Mouse (Mus musculus): ENCODE results near the gene Cadps. TPM values are rescaled to one million over a fixed set of nuclear protein-coding genes. Genes with fewer than 3 reads are reported as not detected.

The Cadps gene
- polyA plus RNA-seq, 2 experiments: 0.01 TPM; not detected in 1

- no peaks in the 10 kb centered on the region for H3K9me3 ChIP-seq (ENCODE audit: control insufficient read depth, low read length)
- H3K4me1 ChIP-seq (replicated peaks; ENCODE audit: control insufficient read depth in 2 of 2, insufficient read depth in 2 of 2, low read length in 1 of 2): no peaks in the 10 kb centered on the region
- no peak for DNase-seq (ENCODE audit: low read depth in 3 of 3, low spot score in 3 of 3)
- H3K4me3 ChIP-seq (ENCODE audit: insufficient read depth in 1 of 2, low read depth in 2 of 2, low read length in 2 of 2): no peak overlapping the region
- no peak overlapping the region for H3K4me2 ChIP-seq (ENCODE audit: low read depth)
- WGBS (ENCODE audit: insufficient replicate concordance): 1% methylated on average over 40 of the region's 40 CpGs
- H3K27me3 ChIP-seq (ENCODE audit: control insufficient read depth, insufficient read depth, low read length): peaks cover 95% of the 10 kb centered on the region
- no peak overlapping the region for H3K9ac ChIP-seq (replicated peaks)
- TF ChIP-seq EP300 (IDR thresholded peaks at IDR 0.05; ENCODE audit: low read depth) (no peak), CTCF (IDR thresholded peaks at IDR 0.05; ENCODE audit: low read depth) (no peak)
- no peak for ATAC-seq (ENCODE audit: insufficient read depth)
- H3K36me3 ChIP-seq (replicated peaks; ENCODE audit: control insufficient read depth, insufficient read depth, low read depth): no peaks in the 10 kb centered on the region
- no peak overlapping the region for H3K27ac ChIP-seq
Measured at GRCm38 (mm10) chr14:12345241-12345921, 477.5 kb downstream of the Cadps start.

DNA sequence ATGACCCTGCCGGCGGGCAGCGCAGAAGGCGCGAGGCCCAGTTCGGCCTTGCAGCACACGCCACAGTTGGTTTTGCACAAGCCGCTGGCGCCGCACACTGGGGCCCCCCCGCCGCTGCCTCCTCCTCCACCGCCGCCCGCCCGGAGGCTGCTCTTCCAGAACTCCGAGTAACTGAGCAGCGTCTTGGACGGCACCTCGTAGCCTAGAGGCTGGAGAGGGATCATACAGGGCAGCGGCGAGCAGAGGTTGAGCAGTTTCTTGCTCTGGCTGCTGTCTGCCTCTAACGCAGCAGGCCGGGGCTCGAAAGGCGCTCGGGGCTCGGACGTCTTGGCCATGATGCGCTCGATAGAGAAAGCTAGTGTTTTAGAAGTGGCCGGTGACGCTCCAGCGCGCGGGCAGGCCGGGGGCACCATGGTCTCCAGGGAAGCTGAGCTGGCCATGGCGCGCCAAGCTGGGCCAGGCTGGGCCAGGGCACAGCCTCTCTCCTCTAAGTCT, 478.1 kb downstream of the Cadps start:
- no peak for ATAC-seq (ENCODE audit: insufficient read depth)
- no peak overlapping the region for H3K27ac ChIP-seq
- H3K4me1 ChIP-seq (replicated peaks; ENCODE audit: control insufficient read depth in 2 of 2, insufficient read depth in 2 of 2, low read length in 1 of 2): no peaks in the 10 kb centered on the region
- no peak overlapping the region for H3K4me2 ChIP-seq (ENCODE audit: low read depth)
- peaks cover 97% of the 10 kb centered on the region for H3K27me3 ChIP-seq (ENCODE audit: control insufficient read depth, insufficient read depth, low read length)
- 2% methylated on average over 39 of the region's 39 CpGs for WGBS (ENCODE audit: insufficient replicate concordance)
- H3K9me3 ChIP-seq (ENCODE audit: control insufficient read depth, low read length): no peaks in the 10 kb centered on the region
- H3K4me3 ChIP-seq (ENCODE audit: insufficient read depth in 1 of 2, low read depth in 2 of 2, low read length in 2 of 2): no peak overlapping the region
- H3K36me3 ChIP-seq (replicated peaks; ENCODE audit: control insufficient read depth, insufficient read depth, low read depth): no peaks in the 10 kb centered on the region
- TF ChIP-seq EP300 (IDR thresholded peaks at IDR 0.05; ENCODE audit: low read depth) (no peak), CTCF (IDR thresholded peaks at IDR 0.05; ENCODE audit: low read depth) (no peak)
- DNase-seq (ENCODE audit: low read depth in 3 of 3, low spot score in 3 of 3): no peak
- no peak overlapping the region for H3K9ac ChIP-seq (replicated peaks)

DNA sequence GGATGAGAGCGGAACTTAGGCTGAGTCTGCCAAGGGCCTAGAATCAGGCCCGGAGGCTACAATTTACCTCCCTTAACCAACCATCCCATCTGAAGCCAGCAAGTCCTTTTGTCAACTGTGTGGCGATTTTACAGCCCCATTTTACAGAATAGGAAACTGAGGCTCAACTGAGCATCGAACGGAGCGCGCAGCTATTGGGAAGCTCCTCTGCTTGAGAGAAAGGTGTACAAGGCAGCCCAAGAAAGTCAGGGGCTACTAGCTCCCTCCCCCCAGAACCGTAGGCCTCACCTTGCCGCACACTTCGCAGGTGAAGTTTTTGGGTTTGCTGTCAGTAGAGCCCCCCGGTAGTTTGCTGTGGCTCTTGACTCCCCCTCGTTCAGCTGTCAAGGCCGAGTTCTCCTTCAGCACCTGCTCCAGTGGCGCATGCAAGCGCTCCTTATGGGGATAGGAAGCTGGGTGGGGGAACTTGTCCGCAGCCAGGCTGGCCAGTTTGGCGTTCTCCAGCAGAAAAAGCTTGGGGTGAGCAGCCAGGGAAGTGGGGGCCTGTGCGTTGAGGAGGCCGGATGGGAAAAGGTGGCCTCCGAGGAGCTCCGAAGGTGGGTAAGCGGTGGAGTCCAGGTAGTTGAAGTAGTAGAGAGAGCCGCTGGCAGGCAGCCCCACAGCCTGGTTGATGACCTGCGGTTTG, 478.7 kb downstream of the Cadps start:
- H3K27me3 ChIP-seq (ENCODE audit: control insufficient read depth, insufficient read depth, low read length): peaks cover 96% of the 10 kb centered on the region
- H3K4me3 ChIP-seq (ENCODE audit: insufficient read depth in 1 of 2, low read depth in 2 of 2, low read length in 2 of 2): no peak overlapping the region
- no peaks in the 10 kb centered on the region for H3K36me3 ChIP-seq (replicated peaks; ENCODE audit: control insufficient read depth, insufficient read depth, low read depth)
- TF ChIP-seq CTCF (IDR thresholded peaks at IDR 0.05; ENCODE audit: low read depth) (no peak), EP300 (IDR thresholded peaks at IDR 0.05; ENCODE audit: low read depth) (no peak)
- H3K4me1 ChIP-seq (replicated peaks; ENCODE audit: control insufficient read depth in 2 of 2, insufficient read depth in 2 of 2, low read length in 1 of 2): no peaks in the 10 kb centered on the region
- H3K27ac ChIP-seq: no peak overlapping the region
- no peak for ATAC-seq (ENCODE audit: insufficient read depth)
- no peak overlapping the region for H3K4me2 ChIP-seq (ENCODE audit: low read depth)
- no peak overlapping the region for H3K9ac ChIP-seq (replicated peaks)
- no peaks in the 10 kb centered on the region for H3K9me3 ChIP-seq (ENCODE audit: control insufficient read depth, low read length)
- DNase-seq (ENCODE audit: low read depth in 3 of 3, low spot score in 3 of 3): no peak
- 3% methylated on average over 24 of the region's 24 CpGs for WGBS (ENCODE audit: insufficient replicate concordance)

- no peak overlapping the region for H3K9ac ChIP-seq (replicated peaks)
- TF ChIP-seq CTCF (IDR thresholded peaks at IDR 0.05; ENCODE audit: low read depth) (no peak), EP300 (IDR thresholded peaks at IDR 0.05; ENCODE audit: low read depth) (no peak)
- no peaks in the 10 kb centered on the region for H3K9me3 ChIP-seq (ENCODE audit: control insufficient read depth, low read length)
- no peak for DNase-seq (ENCODE audit: low read depth in 3 of 3, low spot score in 3 of 3)
- peaks cover 96% of the 10 kb centered on the region for H3K27me3 ChIP-seq (ENCODE audit: control insufficient read depth, insufficient read depth, low read length)
- 3% methylated on average over 20 of the region's 20 CpGs for WGBS (ENCODE audit: insufficient replicate concordance)
- no peak for ATAC-seq (ENCODE audit: insufficient read depth)
- no peaks in the 10 kb centered on the region for H3K4me1 ChIP-seq (replicated peaks; ENCODE audit: control insufficient read depth in 2 of 2, insufficient read depth in 2 of 2, low read length in 1 of 2)
- H3K4me2 ChIP-seq (ENCODE audit: low read depth): no peak overlapping the region
- no peaks in the 10 kb centered on the region for H3K36me3 ChIP-seq (replicated peaks; ENCODE audit: control insufficient read depth, insufficient read depth, low read depth)
- H3K4me3 ChIP-seq (ENCODE audit: insufficient read depth in 1 of 2, low read depth in 2 of 2, low read length in 2 of 2): no peak overlapping the region
- no peak overlapping the region for H3K27ac ChIP-seq
Measured at GRCm38 (mm10) chr14:12343451-12343941, 479.4 kb downstream of the Cadps start.

DNA sequence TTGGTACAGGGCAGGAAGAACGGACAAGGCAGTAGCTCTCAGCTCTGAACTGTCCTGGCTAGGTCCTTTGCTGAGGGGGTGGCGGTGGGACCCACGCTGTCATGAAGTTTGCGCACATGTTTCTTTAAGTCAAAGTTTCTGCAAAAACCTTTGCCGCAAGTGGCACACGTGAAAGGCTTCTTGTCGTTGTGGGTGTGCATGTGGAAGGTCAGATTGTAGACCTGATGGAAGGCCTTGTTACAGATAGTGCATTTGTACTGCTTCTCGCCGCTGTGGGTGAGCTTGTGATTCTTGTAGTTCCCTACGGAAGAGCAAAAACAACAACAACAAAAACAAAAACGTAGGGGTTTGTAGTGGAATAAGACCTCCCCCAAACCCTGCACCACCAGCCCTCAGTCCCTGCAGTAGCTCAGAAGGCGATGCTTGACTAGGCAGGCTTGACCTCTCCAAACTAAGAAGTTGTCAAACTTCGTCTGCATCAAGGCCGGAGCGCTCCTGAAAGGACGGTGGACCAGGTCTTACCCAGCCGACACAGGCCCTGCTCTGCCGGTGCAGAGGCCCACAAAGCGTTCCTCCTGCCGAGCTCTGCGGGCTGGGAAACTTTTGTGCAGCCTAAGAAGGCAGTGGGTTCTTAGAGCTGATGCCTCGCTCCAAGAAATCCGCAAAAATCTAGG, 480.3 kb downstream of the Cadps start:
- Histone ChIP-seq H3K4me2 (ENCODE audit: low read depth) (no peak overlapping the region), H3K4me1 (replicated peaks; ENCODE audit: control insufficient read depth in 2 of 2, insufficient read depth in 2 of 2, low read length in 1 of 2) (no peaks in the 10 kb centered on the region), H3K9ac (replicated peaks) (no peak overlapping the region), H3K27ac (no peak overlapping the region), H3K4me3 (ENCODE audit: insufficient read depth in 1 of 2, low read depth in 2 of 2, low read length in 2 of 2) (no peak overlapping the region), H3K36me3 (replicated peaks; ENCODE audit: control insufficient read depth, insufficient read depth, low read depth) (no peaks in the 10 kb centered on the region), H3K27me3 (ENCODE audit: control insufficient read depth, insufficient read depth, low read length) (peaks cover 96% of the 10 kb centered on the region), H3K9me3 (ENCODE audit: control insufficient read depth, low read length) (no peaks in the 10 kb centered on the region)
- WGBS (ENCODE audit: insufficient replicate concordance): 5% methylated on average over 23 of the region's 23 CpGs
- DNase-seq (ENCODE audit: low read depth in 3 of 3, low spot score in 3 of 3) (no peak), ATAC-seq (ENCODE audit: insufficient read depth) (no peak)
- TF ChIP-seq EP300 (IDR thresholded peaks at IDR 0.05; ENCODE audit: low read depth) (no peak), CTCF (IDR thresholded peaks at IDR 0.05; ENCODE audit: low read depth) (no peak)

All from liver, embryonic 14.5 days (tissue).